Mouse (Mus musculus) lung, adult 18-20 months (tissue): Measurements from ENCODE around the gene Slc19a1.

Experiments
- DNase-seq, 2 experiments: peaks; one replicate each; pipeline ENCODE4 v3.0.0; 2022; ENCODE audit warnings: mixed read lengths in 2 of 2

Slc19a1 gene

GRCm38 (mm10) chr10:77031768-77032375, at the start of gene Slc19a1:
Gene Slc19a1, plus strand, starts transcription at chr10:77032241.
- no peak for DNase-seq

GRCm38 (mm10) chr10:76988586-76988985, 43.5 kb upstream of the Slc19a1 start:
- no peak for DNase-seq

GRCm38 (mm10) chr10:76992456-76992855, 39.6 kb upstream of the Slc19a1 start:
- no peak for DNase-seq

- peak; percentile 52 to 63 for DNase-seq
Measured at GRCm38 (mm10) chr10:76997759-76998513, 34.1 kb upstream of the Slc19a1 start.

GRCm38 (mm10) chr10:77004936-77005335, 27.1 kb upstream of the Slc19a1 start:
- no peak for DNase-seq

GRCm38 (mm10) chr10:77007433-77008108, 24.5 kb upstream of the Slc19a1 start:
- no peak for DNase-seq

- DNase-seq: no peak
Measured at GRCm38 (mm10) chr10:77008109-77008561, 23.9 kb upstream of the Slc19a1 start.

- no peak for DNase-seq
Measured at GRCm38 (mm10) chr10:77008698-77009097, 23.3 kb upstream of the Slc19a1 start.

GRCm38 (mm10) chr10:77011681-77012080, 20.4 kb upstream of the Slc19a1 start:
- no peak for DNase-seq

GRCm38 (mm10) chr10:77016080-77016479, 16.0 kb upstream of the Slc19a1 start:
- no peak for DNase-seq

- no peak for DNase-seq
Measured at GRCm38 (mm10) chr10:77016499-77016898, 15.5 kb upstream of the Slc19a1 start.

- DNase-seq: no peak
Measured at GRCm38 (mm10) chr10:77017061-77017460, 15.0 kb upstream of the Slc19a1 start.

- DNase-seq: no peak
Measured at GRCm38 (mm10) chr10:77017662-77018061, 14.4 kb upstream of the Slc19a1 start.

GRCm38 (mm10) chr10:77021399-77022052, 10.5 kb upstream of the Slc19a1 start:
- peak; percentile 53 to 70 for DNase-seq

- DNase-seq: no peak
Measured at GRCm38 (mm10) chr10:77022301-77023130, 9.5 kb upstream of the Slc19a1 start.

GRCm38 (mm10) chr10:77024231-77024630, 7.8 kb upstream of the Slc19a1 start:
- DNase-seq: no peak

GRCm38 (mm10) chr10:77026944-77027343, 5.1 kb upstream of the Slc19a1 start:
- DNase-seq: no peak

GRCm38 (mm10) chr10:77028782-77029296, 3.2 kb upstream of the Slc19a1 start:
- no peak for DNase-seq

GRCm38 (mm10) chr10:77029761-77030160, 2.3 kb upstream of the Slc19a1 start:
- DNase-seq: no peak

GRCm38 (mm10) chr10:77030666-77031065, 1.4 kb upstream of the Slc19a1 start:
- no peak for DNase-seq

GRCm38 (mm10) chr10:77032591-77033322, 716 bp downstream of the Slc19a1 start:
- DNase-seq: peak; percentile 93 to 94
